Mouse (Mus musculus): ENCODE data around the gene St8sia6.

DNA sequence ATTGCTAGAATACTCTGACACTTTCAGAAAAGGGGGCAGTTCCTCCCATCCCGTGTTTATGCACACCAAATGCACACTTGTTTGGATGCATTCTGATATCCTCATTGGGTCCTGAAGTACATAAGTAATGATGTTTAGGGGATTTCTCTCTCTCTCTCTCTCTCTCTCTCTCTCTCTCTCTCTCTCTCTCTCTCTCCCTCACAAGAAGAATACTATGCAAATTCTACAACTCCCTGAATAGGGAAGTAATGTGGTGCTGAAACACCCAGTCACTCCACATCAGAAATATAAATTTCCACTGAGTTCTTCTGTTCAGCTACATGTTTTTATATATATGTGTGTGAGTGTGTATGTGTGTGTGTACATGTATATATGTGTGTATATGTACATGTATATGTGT, 43.1 kb downstream of the St8sia6 start:
- TF ChIP-seq POLR2A (IDR thresholded peaks at IDR 0.05; ENCODE audit: low read depth, low read length), result no peak
- TF ChIP-seq CTCF (IDR thresholded peaks at IDR 0.05; ENCODE audit: extremely low read depth, insufficient read length, insufficient replicate concordance, low read depth, low read length), result no peak

All from small intestine, adult 2 months (tissue).